Mouse (Mus musculus): ENCODE data around the gene Spdye4a.

GRCm38 (mm10) chr5:143269363-143270150 lies 42.9 kb upstream of the Spdye4a start, which contains the start of gene Zfp316:
- TF ChIP-seq CTCF (IDR thresholded peaks at IDR 0.05; ENCODE audit: low read depth, low read length) (no peak), POLR2AphosphoS5 (IDR thresholded peaks at IDR 0.05; ENCODE audit: insufficient replicate concordance, low read depth, low read length) (no peak), GATA1 (IDR thresholded peaks at IDR 0.05; ENCODE audit: borderline replicate concordance, low read length) (no peak)

All from G1E (cell line).